Mouse (Mus musculus) MEL (cell line): ENCODE measurements at regions not wholly inside any gene's neighbourhood (a gene's known extent, or its start where the extent isn't known, plus 50 kb on each side); places are given as distances from the start of the nearest gene placed in this dataset.

ENCODE experiments used
- DNase-seq: peaks from one replicate; pipeline ENCODE4 v3.0.0; 2011; ENCODE audit warnings: low read depth, low spot score
- H3K27ac ChIP-seq: 2 replicates; pipeline ENCODE4 v1.5.1; 2012; ENCODE audit warnings: low read depth, mild to moderate bottlenecking, control low read depth, low read length, moderate library complexity; ENCODE audit not compliant: control insufficient read depth
- H3K27me3 ChIP-seq, 2 experiments: fragments of 150-350 bp in 1 of 2; sonication (generic) in 1 of 2; 2 replicates each; pipeline ENCODE4 v1.6.1; 2012; ENCODE audit warnings: low read length in 2 of 2, mild to moderate bottlenecking in 2 of 2, improper control_type of control experiment in 1 of 2, moderate library complexity in 1 of 2; ENCODE audit not compliant: insufficient read depth in 2 of 2, control insufficient read depth in 1 of 2
- H3K36me3 ChIP-seq, 2 experiments: 2 replicates each; pipeline ENCODE4 v1.6.1; 2012 to 2014; ENCODE audit warnings: low read length in 2 of 2, improper control_type of control experiment in 1 of 2, inconsistent platforms in 1 of 2, mild to moderate bottlenecking in 1 of 2; ENCODE audit not compliant: insufficient read depth in 2 of 2, control insufficient read depth in 1 of 2
- H3K4me1 ChIP-seq, 2 experiments: fragments of 150-350 bp in 1 of 2; sonication (generic) in 1 of 2; 2 replicates each; pipeline ENCODE4 v1.6.1; 2012; ENCODE audit warnings: low read length in 2 of 2, improper control_type of control experiment in 1 of 2, mild to moderate bottlenecking in 1 of 2; ENCODE audit not compliant: insufficient read depth in 2 of 2, control insufficient read depth in 1 of 2
- H3K4me3 ChIP-seq, 2 experiments: fragments of 150-350 bp in 1 of 2; sonication (generic) in 1 of 2; 2 replicates each; pipeline ENCODE4 v1.5.1; 2012; ENCODE audit warnings: low read depth in 2 of 2, low read length in 2 of 2, mild to moderate bottlenecking in 2 of 2, moderate library complexity in 2 of 2, control low read depth in 1 of 2, improper control_type of control experiment in 1 of 2; ENCODE audit not compliant: control insufficient read depth in 1 of 2, insufficient read depth in 1 of 2
- H3K79me2 ChIP-seq: 2 replicates; pipeline ENCODE4 v1.6.1; 2012; ENCODE audit warnings: mild to moderate bottlenecking, low read length, moderate library complexity; ENCODE audit not compliant: control insufficient read depth, poor library complexity, insufficient read depth
- H3K9ac ChIP-seq: 2 replicates; pipeline ENCODE4 v1.6.1; 2012; ENCODE audit warnings: low read depth, mild to moderate bottlenecking, control low read depth, low read length, moderate library complexity; ENCODE audit not compliant: control insufficient read depth, poor library complexity, severe bottlenecking
- H3K9me3 ChIP-seq: fragments of 150-350 bp; sonication (generic); replicated peaks from 2 replicates; pipeline ENCODE4 v1.6.1; 2012; ENCODE audit warnings: mild to moderate bottlenecking, low read length, improper control_type of control experiment, moderate library complexity; ENCODE audit not compliant: insufficient read depth
- CTCF ChIP-seq, 3 experiments: IDR thresholded peaks in 2 of 3; conservative IDR thresholded peaks in 1 of 3; 2 replicates each; pipeline ENCODE4 v1.5.1; 2011 to 2012; ENCODE audit warnings: low read length in 3 of 3, low read depth in 2 of 3, mild to moderate bottlenecking in 2 of 3, improper control_type of control experiment in 1 of 3, inconsistent platforms in 1 of 3, mixed read lengths in 1 of 3, moderate library complexity in 1 of 3; ENCODE audit not compliant: control insufficient read depth in 1 of 3, insufficient read depth in 1 of 3, poor library complexity in 1 of 3, severe bottlenecking in 1 of 3
- E2F4 ChIP-seq: IDR thresholded peaks from 2 replicates; pipeline ENCODE4 v1.6.1; 2011; ENCODE audit warnings: low read depth, low read length, improper control_type of control experiment, borderline replicate concordance
- ETS1 ChIP-seq: IDR thresholded peaks from 2 replicates; pipeline ENCODE4 v1.6.1; 2012; ENCODE audit warnings: low read depth, mild to moderate bottlenecking, inconsistent platforms, low read length, improper control_type of control experiment, moderate library complexity
- HCFC1 ChIP-seq: IDR thresholded peaks from 2 replicates; pipeline ENCODE4 v1.6.1; 2012; ENCODE audit warnings: low read depth, mild to moderate bottlenecking, inconsistent platforms, low read length, improper control_type of control experiment, moderate library complexity
- KAT2A ChIP-seq: conservative IDR thresholded peaks from 2 replicates; pipeline ENCODE4 v1.6.1; 2012; ENCODE audit warnings: low read depth, low read length, improper control_type of control experiment, inconsistent platforms
- MAZ ChIP-seq: IDR thresholded peaks from 2 replicates; pipeline ENCODE4 v1.6.1; 2012; ENCODE audit warnings: low read depth, mild to moderate bottlenecking, inconsistent platforms, low read length, improper control_type of control experiment
- MEF2A ChIP-seq: IDR thresholded peaks from 2 replicates; pipeline ENCODE4 v1.6.1; 2014; ENCODE audit warnings: low read depth, mild to moderate bottlenecking, inconsistent platforms, low read length, improper control_type of control experiment; ENCODE audit not compliant: poor library complexity, insufficient replicate concordance, severe bottlenecking; ENCODE audit errors: extremely low read depth
- MYB ChIP-seq: IDR thresholded peaks from 2 replicates; pipeline ENCODE4 v1.6.1; 2011; ENCODE audit warnings: mild to moderate bottlenecking, low read depth, low read length, improper control_type of control experiment
- NRF1 ChIP-seq: IDR thresholded peaks from 2 replicates; pipeline ENCODE4 v1.6.1; 2014; ENCODE audit warnings: low read depth, mild to moderate bottlenecking, inconsistent platforms, low read length, improper control_type of control experiment, moderate library complexity; ENCODE audit not compliant: poor library complexity, insufficient read depth, severe bottlenecking
- POLR2AphosphoS2 ChIP-seq: IDR thresholded peaks from 2 replicates; pipeline ENCODE4 v1.6.1; 2011; ENCODE audit warnings: low read length, improper control_type of control experiment
- TAL1 ChIP-seq: IDR thresholded peaks from 2 replicates; pipeline ENCODE4 v1.6.1; 2012; ENCODE audit warnings: mild to moderate bottlenecking, inconsistent platforms, low read length, moderate library complexity, mixed read lengths
- USF2 ChIP-seq, 2 experiments: IDR thresholded peaks; 2 replicates each; pipeline ENCODE4 v1.6.1; 2011 to 2012; ENCODE audit warnings: improper control_type of control experiment in 2 of 2, low read length in 2 of 2, borderline replicate concordance in 1 of 2, inconsistent platforms in 1 of 2, low read depth in 1 of 2, mild to moderate bottlenecking in 1 of 2; ENCODE audit not compliant: insufficient read depth in 1 of 2
- ZC3H11A ChIP-seq: IDR thresholded peaks from 2 replicates; pipeline ENCODE4 v1.6.1; 2012; ENCODE audit warnings: low read depth, mild to moderate bottlenecking, inconsistent platforms, low read length, improper control_type of control experiment
- ZKSCAN1 ChIP-seq: IDR thresholded peaks from 2 replicates; pipeline ENCODE4 v1.6.1; 2012; ENCODE audit warnings: low read depth, mild to moderate bottlenecking, inconsistent platforms, low read length, improper control_type of control experiment, moderate library complexity
- ZMIZ1 ChIP-seq: IDR thresholded peaks from 2 replicates; pipeline ENCODE4 v1.6.1; 2012; ENCODE audit warnings: low read depth, mild to moderate bottlenecking, inconsistent platforms, low read length, improper control_type of control experiment, moderate library complexity
- ZNF384 ChIP-seq: IDR thresholded peaks from 2 replicates; pipeline ENCODE4 v1.6.1; 2012; ENCODE audit warnings: low read depth, mild to moderate bottlenecking, inconsistent platforms, low read length, improper control_type of control experiment

- Histone ChIP-seq H3K4me1 (no peaks in the 10 kb centered on the region), H3K79me2 (no peaks in the 10 kb centered on the region), H3K27me3 (no peaks in the 10 kb centered on the region), H3K27ac (no peak overlapping the region), H3K9me3 (no peaks in the 10 kb centered on the region), H3K9ac (no peak overlapping the region)
- TF ChIP-seq MEF2A (no peak), ZKSCAN1 (no peak)
- TF ChIP-seq, all 39 proteins: peak for 0
- no peak overlapping the region for H3K4me3 ChIP-seq
- H3K36me3 ChIP-seq: no peaks in the 10 kb centered on the region
- no peak for DNase-seq
Measured at GRCm38 (mm10) chr1:185741034-185741890, 286.6 kb downstream of the Slc30a10 start.

- Histone ChIP-seq H3K4me3 (no peak overlapping the region), H3K27ac (no peak overlapping the region), H3K79me2 (no peaks in the 10 kb centered on the region), H3K9ac (no peak overlapping the region), H3K9me3 (no peaks in the 10 kb centered on the region), H3K27me3 (no peaks in the 10 kb centered on the region), H3K36me3 (no peaks in the 10 kb centered on the region), H3K4me1 (no peaks in the 10 kb centered on the region)
- TF ChIP-seq ZNF384 (no peak), POLR2AphosphoS2 (no peak), USF2 (IDR thresholded peaks at IDR 0.05; ENCODE audit: borderline replicate concordance in 1 of 2, insufficient read depth in 1 of 2, low read depth in 1 of 2, low read length in 2 of 2) (no peak), MYB (no peak), KAT2A (no peak), CTCF (IDR thresholded peaks at IDR 0.05 in 2 of 3, conservative IDR thresholded peaks at IDR 0.05 in 1 of 3; ENCODE audit: control insufficient read depth in 1 of 3, insufficient read depth in 1 of 3, low read depth in 2 of 3, low read length in 3 of 3, poor library complexity in 1 of 3, severe bottlenecking in 1 of 3) (no peak), ZMIZ1 (no peak), E2F4 (no peak), TAL1 (no peak), ZC3H11A (no peak), HCFC1 (no peak), MAZ (no peak), NRF1 (no peak), ETS1 (no peak)
- no peak for DNase-seq
Measured at GRCm38 (mm10) chr1:185749251-185749650, 294.6 kb downstream of the Slc30a10 start.
